ENCODE assay signal across 10 mouse cellular contexts in the genomic region with DNA sequence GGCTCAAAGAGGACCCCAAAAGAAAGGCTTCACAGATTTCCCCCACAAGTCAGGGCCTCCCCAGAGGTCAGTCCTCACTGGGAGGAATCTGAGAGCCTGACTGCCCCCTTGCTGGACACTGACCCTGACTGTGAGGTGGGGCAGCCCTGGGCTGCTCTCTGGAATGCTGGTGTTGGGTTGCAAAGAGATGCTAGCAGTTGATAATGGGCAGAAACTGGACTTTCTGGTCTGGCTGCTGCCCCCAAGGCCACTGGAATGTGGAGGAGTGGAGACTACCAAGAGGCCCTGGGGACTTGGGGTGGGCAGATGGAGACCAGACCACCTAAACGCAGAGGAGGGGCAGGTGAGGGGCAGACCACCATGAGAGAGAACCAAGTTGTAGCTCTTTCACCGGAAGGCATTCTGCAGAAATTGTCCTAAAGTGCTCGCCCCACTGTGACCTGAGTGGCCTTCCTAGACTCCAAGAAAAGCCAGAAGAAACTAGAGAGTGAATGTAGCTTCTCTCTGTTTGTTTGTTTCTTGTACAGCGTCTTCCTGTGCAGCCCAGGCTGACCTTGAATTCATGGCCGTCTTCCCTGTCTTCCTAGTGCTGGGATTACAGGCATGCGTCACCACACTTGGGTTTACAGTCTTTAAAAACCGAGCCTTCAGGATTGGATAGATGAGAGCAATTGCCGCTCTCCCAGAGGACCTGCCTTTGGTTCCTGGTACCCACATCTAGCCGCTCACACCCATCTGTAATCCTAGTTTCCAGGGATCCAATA. TPM values are rescaled to one million over a fixed set of nuclear protein-coding genes. Genes with fewer than 3 reads are reported as not detected.
A peak's percentile ranks its signal among the peaks of the same experiment; 100 is the strongest.
DNase-seq lines count a peak whose midpoint lies in the region; ATAC-seq lines count a peak whose summit lies in the region.
"Had no signal": no experiment of that assay in that cellular context is flagged by ENCODE, and none has a peak within 500 bp of the region (broad histone marks: within the 10 kb centered on the region; RNA-seq: fewer than 3 reads in every experiment).

No protein-coding gene starts in this region.

- no peaks in the 10 kb centered on the region for H3K9me3 ChIP-seq in lung, embryonic 16.5 days (ENCODE audit: control insufficient read depth, low read length)
- H3K9me3 ChIP-seq in embryonic facial prominence, embryonic 11.5 days (replicated peaks; ENCODE audit: control insufficient read depth, low read length) = no peaks in the 10 kb centered on the region
- no peaks in the 10 kb centered on the region for H3K9me3 ChIP-seq in neural tube, embryonic 11.5 days (ENCODE audit: control insufficient read depth, low read length)
- H3K9me3 ChIP-seq: heart, embryonic 15.5 days had no signal

- whole genome bisulfite sequencing in lung, embryonic 16.5 days = 47% methylated on average over 9 of the region's 9 CpGs
- WGBS in embryonic facial prominence, embryonic 11.5 days = 35% methylated on average over 9 of the region's 9 CpGs
- 58% methylated on average over 9 of the region's 9 CpGs for WGBS in neural tube, embryonic 11.5 days

- no peak overlapping the region for H3K4me3 ChIP-seq in lung, embryonic 16.5 days (ENCODE audit: low read length)
- H3K4me3 ChIP-seq in embryonic facial prominence, embryonic 11.5 days (ENCODE audit: low read depth, low read length) = no peak overlapping the region
- H3K4me3 ChIP-seq in neural tube, embryonic 11.5 days (ENCODE audit: low read depth, low read length) = no peak overlapping the region
- H3K4me3 ChIP-seq: heart, embryonic 15.5 days had no signal

- H3K27me3 ChIP-seq in lung, embryonic 16.5 days (ENCODE audit: control insufficient read depth, insufficient read depth, low read depth, low read length) = no peaks in the 10 kb centered on the region
- no peaks in the 10 kb centered on the region for H3K27me3 ChIP-seq in embryonic facial prominence, embryonic 11.5 days (ENCODE audit: control insufficient read depth, insufficient read depth, low read length)
- no peaks in the 10 kb centered on the region for H3K27me3 ChIP-seq in neural tube, embryonic 11.5 days (ENCODE audit: control insufficient read depth, insufficient read depth, low read length)

- no peak overlapping the region for H3K4me2 ChIP-seq in lung, embryonic 16.5 days (ENCODE audit: low read depth, low read length)
- H3K4me2 ChIP-seq in embryonic facial prominence, embryonic 11.5 days (ENCODE audit: low read depth, low read length) = no peak overlapping the region
- no peak overlapping the region for H3K4me2 ChIP-seq in neural tube, embryonic 11.5 days (ENCODE audit: low read depth)
- H3K4me2 ChIP-seq: heart, embryonic 15.5 days; liver, embryonic 11.5 days had no signal

- no peaks in the 10 kb centered on the region for H3K36me3 ChIP-seq in lung, embryonic 16.5 days (ENCODE audit: control insufficient read depth, insufficient read depth, low read length)
- H3K36me3 ChIP-seq in embryonic facial prominence, embryonic 11.5 days (replicated peaks; ENCODE audit: control insufficient read depth, insufficient read depth, low read depth, low read length) = no peaks in the 10 kb centered on the region
- H3K36me3 ChIP-seq in neural tube, embryonic 11.5 days (ENCODE audit: control insufficient read depth, insufficient read depth, low read length) = peaks cover 4% of the 10 kb centered on the region; the same call in 1 of the 2 replicates
- H3K36me3 ChIP-seq: heart, embryonic 15.5 days had no signal

- peaks cover 5% of the 10 kb centered on the region; the same call in 1 of the 2 replicates for H3K4me1 ChIP-seq in lung, embryonic 16.5 days (replicated peaks; ENCODE audit: control insufficient read depth, insufficient read depth, low read length)
- peaks cover 18% of the 10 kb centered on the region for H3K4me1 ChIP-seq in embryonic facial prominence, embryonic 11.5 days (ENCODE audit: control insufficient read depth, insufficient read depth, low read length)
- peaks cover 67% of the 10 kb centered on the region for H3K4me1 ChIP-seq in neural tube, embryonic 11.5 days (ENCODE audit: control insufficient read depth, insufficient read depth, low read length)

- H3K9ac ChIP-seq in lung, embryonic 16.5 days (ENCODE audit: low read length) = no peak overlapping the region
- H3K9ac ChIP-seq in embryonic facial prominence, embryonic 11.5 days (replicated peaks; ENCODE audit: low read length) = no peak overlapping the region
- H3K9ac ChIP-seq in neural tube, embryonic 11.5 days (ENCODE audit: low read length) = peak overlapping the region; percentile 15; the same call in 1 of the 2 replicates
- H3K9ac ChIP-seq: heart, embryonic 15.5 days had no signal

- ATAC-seq in lung, embryonic 16.5 days (ENCODE audit: low read depth) = peak; percentile 49; the same call in 1 of the 2 replicates
- no peak for ATAC-seq in embryonic facial prominence, embryonic 11.5 days (replicated peaks; ENCODE audit: insufficient number of reproducible peaks, low FRiP score, low TSS enrichment, low read depth)
- ATAC-seq in neural tube, embryonic 11.5 days (ENCODE audit: insufficient read depth, low FRiP score, low TSS enrichment) = no peak
- no peak for ATAC-seq in frontal cortex, adult (ENCODE audit: low TSS enrichment)

- DNase-seq in lung, postnatal 14 days = no peak
- DNase-seq in embryonic facial prominence, embryonic 11.5 days (ENCODE audit: low spot score) = no peak
- DNase-seq in kidney, adult 8-10 months = peak; percentile 21 to 35
- peak; percentile 11 for DNase-seq in neural tube, embryonic 11.5 days (ENCODE audit: low spot score)
- DNase-seq in spleen, postnatal 14 days (ENCODE audit: low spot score in 2 of 2) = no peak
- DNase-seq: cerebellum, adult 8-10 months had no signal

- H3K27ac ChIP-seq in lung, embryonic 16.5 days (ENCODE audit: low read length) = no peak overlapping the region
- 0 out of 2 replicates have a peak overlapping the region, but pooled peaks have one; percentile 25 for H3K27ac ChIP-seq in embryonic facial prominence, embryonic 11.5 days (replicated peaks; ENCODE audit: low read depth, low read length)
- H3K27ac ChIP-seq in neural tube, embryonic 11.5 days (ENCODE audit: low read depth, low read length) = peak overlapping the region; percentile 95
- H3K27ac ChIP-seq: heart, embryonic 15.5 days had no signal

RNA-seq across cellular contexts. Expression of gene Igdcc3, which starts 13.9 kb away (rescaled TPM):
- polyA plus RNA-seq in lung, embryonic 16.5 days (2015; fragmentation: Nextera tagmentation; extraction: Ambion mirVana) = 0.85 and 1.3 TPM in 2 replicates
- 17.0 and 18.7 TPM in 2 replicates for polyA plus RNA-seq in embryonic facial prominence, embryonic 11.5 days (2014; fragmentation: Nextera tagmentation; extraction: Ambion mirVana)
- polyA plus RNA-seq in neural tube, embryonic 11.5 days (2014; fragmentation: Nextera tagmentation; extraction: Ambion mirVana) = 60.7 and 71.9 TPM in 2 replicates

RNA-seq across cellular contexts. Expression of gene Parp16, which starts 40.3 kb away (rescaled TPM):
- 5.7 TPM in 2 replicates for polyA plus RNA-seq in lung, embryonic 16.5 days (2015; fragmentation: Nextera tagmentation; extraction: Ambion mirVana)
- 4.9 and 5.7 TPM in 2 replicates for polyA plus RNA-seq in embryonic facial prominence, embryonic 11.5 days (2014; fragmentation: Nextera tagmentation; extraction: Ambion mirVana)
- polyA plus RNA-seq in neural tube, embryonic 11.5 days (2014; fragmentation: Nextera tagmentation; extraction: Ambion mirVana) = 4.9 and 6.1 TPM in 2 replicates

RNA-seq across cellular contexts. Expression of gene Igdcc4, which starts 53.6 kb away (rescaled TPM):
- 11.0 and 11.3 TPM in 2 replicates for polyA plus RNA-seq in lung, embryonic 16.5 days (2015; fragmentation: Nextera tagmentation; extraction: Ambion mirVana)
- polyA plus RNA-seq in embryonic facial prominence, embryonic 11.5 days (2014; fragmentation: Nextera tagmentation; extraction: Ambion mirVana) = 11.8 and 12.4 TPM in 2 replicates
- 12.3 and 14.1 TPM in 2 replicates for polyA plus RNA-seq in neural tube, embryonic 11.5 days (2014; fragmentation: Nextera tagmentation; extraction: Ambion mirVana)

Comparison
In these comparisons a context has a peak if more than half of its experiments do, and no peak if none do; other contexts are left out.
1. DNase-seq: peak in kidney, adult 8-10 months (2 of 2) and neural tube, embryonic 11.5 days (single experiment); none in lung, postnatal 14 days (single experiment), embryonic facial prominence, embryonic 11.5 days (single experiment) and spleen, postnatal 14 days (0 of 2).